Mouse (Mus musculus) heart, adult 8-10 months (tissue): ENCODE results near the gene Ptprn2. TPM values are rescaled to one million over a fixed set of nuclear protein-coding genes. Genes with fewer than 3 reads are reported as not detected.

Experiments
- DNase-seq: peaks from one replicate; pipeline ENCODE4 v3.0.0; 2022; ENCODE audit warnings: low spot score
- microRNA-seq: library from miRNA; unstranded; fragments of <30 nt; microRNA quantifications from one replicate; pipeline ENCODE4 v1.2.0, GENCODE M21; 2022
- total RNA-seq, 4 experiments: library from RNA; stranded (reverse); gene quantifications; 2 replicates each; pipeline ENCODE4 v1.2.4; 2022

The Ptprn2 gene
- total RNA-seq, 4 experiments from 2014 or later: 0.06 to 0.17 (median 0.14) TPM; not detected in 1

DNA sequence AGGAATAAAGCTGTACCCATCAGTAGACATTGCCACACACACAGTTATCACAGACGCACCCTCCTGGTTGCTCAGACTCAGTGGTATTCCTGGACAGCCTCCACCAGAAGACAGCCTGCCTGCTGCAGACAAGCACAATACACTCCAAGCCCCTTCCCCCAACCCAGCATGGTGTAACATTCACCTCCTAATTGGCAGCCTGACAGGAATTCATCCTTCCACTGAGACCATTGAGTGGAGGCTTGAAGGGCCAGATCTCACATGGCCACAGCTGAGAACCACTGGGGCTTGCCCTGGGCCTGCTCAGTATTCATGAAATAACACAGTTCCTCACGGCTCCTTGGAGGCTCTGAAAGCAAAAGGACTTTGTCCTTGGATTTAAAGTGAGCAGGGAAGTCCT is 829.5 kb downstream of the Ptprn2 start:
- no peak for DNase-seq

DNA sequence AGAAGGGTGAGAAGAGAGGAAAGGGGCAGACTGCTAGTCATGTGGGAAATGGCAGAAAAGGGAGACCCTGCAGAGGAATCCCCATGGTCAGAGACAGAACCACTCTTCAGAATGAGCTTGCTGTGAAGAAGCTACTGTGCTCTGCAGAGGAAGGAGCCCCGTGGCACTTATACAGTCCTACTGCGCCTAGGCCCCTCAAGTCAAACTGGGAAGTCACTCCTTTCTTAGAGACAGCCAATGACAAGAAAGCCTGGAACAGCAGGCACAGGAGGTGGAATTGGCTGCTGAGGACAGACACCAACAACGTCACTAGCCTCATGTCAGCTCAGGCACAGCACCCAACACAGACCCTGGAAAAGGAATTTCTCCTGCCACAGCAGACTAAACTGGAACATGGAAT is 830.1 kb downstream of the Ptprn2 start:
- no peak for DNase-seq

- DNase-seq: no peak
These were observed 832.7 kb downstream of the Ptprn2 start for GRCm38 (mm10) chr12:117318229-117318628.

DNA sequence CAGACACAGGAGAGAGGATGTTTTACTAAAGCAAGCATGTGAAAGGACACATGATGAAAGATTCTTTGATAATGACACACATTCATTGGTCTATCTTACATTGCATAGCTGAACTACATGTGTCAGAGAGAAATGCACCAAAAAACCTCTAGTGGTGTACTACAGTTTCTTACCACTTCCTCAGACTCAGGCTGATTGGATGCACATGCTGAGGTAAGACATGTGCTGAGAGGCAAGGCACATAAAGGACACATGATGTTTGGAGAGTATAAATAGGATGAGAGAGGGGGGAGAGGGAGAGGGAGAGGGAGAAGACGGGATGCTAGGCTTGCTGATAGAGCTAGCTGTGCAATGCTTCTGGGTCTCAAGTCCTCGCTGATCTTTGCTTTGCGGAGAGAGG is 837.5 kb downstream of the Ptprn2 start:
- DNase-seq: no peak

Small RNA genes within 50 kb of the gene (microRNA-seq; reads per million reads assigned to microRNA genes)
- gene Mir153: not detected

Other genes with a start within 250 kb of the Ptprn2 start
- gene Wdr60, start 222.7 kb upstream of the Ptprn2 start, total RNA-seq: 1 to 10 TPM; 1.5 to 2.9 (median 2.3) TPM
- not detected for gene Gm11027, start 210.3 kb upstream of the Ptprn2 start, total RNA-seq
- gene Esyt2, start 204.5 kb upstream of the Ptprn2 start, total RNA-seq: 10 to 100 TPM; 23.3 to 27.6 (median 24.1) TPM
- gene Ncapg2, start 80.3 kb upstream of the Ptprn2 start, total RNA-seq: 1 to 10 TPM; 2.6 to 4.2 (median 2.7) TPM